22 mouse cellular contexts compared by ENCODE assay signal in genomic region chr6:131364353-131364752, GRCm38 (mm10). TPM values are rescaled to one million over a fixed set of nuclear protein-coding genes. Genes with fewer than 3 reads are reported as not detected.
A peak's percentile ranks its signal among the peaks of the same experiment; 100 is the strongest.
DNase-seq lines count a peak whose midpoint lies in the region; ATAC-seq and TF ChIP-seq lines count a peak whose summit lies in the region.
"Had no signal": no experiment of that assay in that cellular context is flagged by ENCODE, and none has a peak within 500 bp of the region (broad histone marks: within the 10 kb centered on the region; RNA-seq: fewer than 3 reads in every experiment).

No protein-coding gene starts in this region.

- H3K9me3 ChIP-seq in liver, embryonic 14.5 days (ENCODE audit: control insufficient read depth, low read length), result no peaks in the 10 kb centered on the region
- H3K9me3 ChIP-seq in hindbrain, embryonic 14.5 days (ENCODE audit: control insufficient read depth, low read length), result no peaks in the 10 kb centered on the region
- H3K9me3 ChIP-seq in lung, postnatal 0 days (ENCODE audit: low read length), result no peaks in the 10 kb centered on the region
- H3K9me3 ChIP-seq: embryonic facial prominence, embryonic 10.5 days; forebrain, embryonic 12.5 days; limb, embryonic 13.5 days; midbrain, embryonic 10.5 days had no signal

- no peak for TF ChIP-seq CTCF in liver, embryonic 14.5 days (IDR thresholded peaks at IDR 0.05; ENCODE audit: low read depth)
- TF ChIP-seq CTCF in lung, postnatal 0 days (IDR thresholded peaks at IDR 0.05), result no peak
- no peak for TF ChIP-seq CTCF in left cerebral cortex, adult 2 months (IDR thresholded peaks at IDR 0.05)

- H3K27me3 ChIP-seq in liver, embryonic 14.5 days (ENCODE audit: control insufficient read depth, insufficient read depth, low read length), result no peaks in the 10 kb centered on the region
- H3K27me3 ChIP-seq in hindbrain, embryonic 14.5 days (ENCODE audit: control insufficient read depth, insufficient read depth, low read length), result no peaks in the 10 kb centered on the region
- no peaks in the 10 kb centered on the region for H3K27me3 ChIP-seq in lung, postnatal 0 days (replicated peaks; ENCODE audit: insufficient read depth, low read length)
- H3K27me3 ChIP-seq: CH12.LX; forebrain, embryonic 12.5 days; limb, embryonic 13.5 days had no signal

- peaks cover 58% of the 10 kb centered on the region for H3K36me3 ChIP-seq in liver, embryonic 14.5 days (replicated peaks; ENCODE audit: control insufficient read depth, insufficient read depth, low read depth)
- peaks cover 41% of the 10 kb centered on the region for H3K36me3 ChIP-seq in hindbrain, embryonic 14.5 days (replicated peaks; ENCODE audit: control insufficient read depth, insufficient read depth)
- peaks cover 32% of the 10 kb centered on the region; the same call in 1 of the 2 replicates for H3K36me3 ChIP-seq in lung, postnatal 0 days (ENCODE audit: insufficient read depth, low read length)

- H3K27ac ChIP-seq in liver, embryonic 14.5 days, result peak overlapping the region; percentile 77
- H3K27ac ChIP-seq in hindbrain, embryonic 14.5 days, result no peak overlapping the region
- no peak overlapping the region for H3K27ac ChIP-seq in lung, postnatal 0 days (ENCODE audit: low read length)
- no peak overlapping the region for H3K27ac ChIP-seq in left cerebral cortex, adult 2 months
- H3K27ac ChIP-seq: embryonic facial prominence, embryonic 10.5 days; forebrain, embryonic 12.5 days; limb, embryonic 13.5 days; midbrain, embryonic 10.5 days had no signal

- peak; percentile 73 for TF ChIP-seq EP300 in liver, embryonic 14.5 days (IDR thresholded peaks at IDR 0.05; ENCODE audit: low read depth)
- no peak for TF ChIP-seq EP300 in lung, postnatal 0 days (IDR thresholded peaks at IDR 0.05)

- 18% methylated on average over 2 of the region's 2 CpGs for WGBS in liver, embryonic 14.5 days (ENCODE audit: insufficient replicate concordance)
- WGBS in hindbrain, embryonic 14.5 days, result 97% methylated on average over 2 of the region's 2 CpGs
- 94% methylated on average over 2 of the region's 2 CpGs for WGBS in lung, postnatal 0 days

- peak overlapping the region; percentile 46; the same call in 1 of the 2 replicates for H3K9ac ChIP-seq in liver, embryonic 14.5 days (replicated peaks)
- H3K9ac ChIP-seq in hindbrain, embryonic 14.5 days, result no peak overlapping the region
- H3K9ac ChIP-seq in lung, postnatal 0 days (replicated peaks; ENCODE audit: low read depth), result no peak overlapping the region
- H3K9ac ChIP-seq: forebrain, embryonic 12.5 days; limb, embryonic 13.5 days; lung, embryonic 14.5 days had no signal

- H3K4me1 ChIP-seq in liver, embryonic 14.5 days (replicated peaks; ENCODE audit: control insufficient read depth in 2 of 2, insufficient read depth in 2 of 2, low read length in 1 of 2), result peaks cover 15 to 30% of the 10 kb centered on the region in 2 experiments
- H3K4me1 ChIP-seq in hindbrain, embryonic 14.5 days (replicated peaks; ENCODE audit: control insufficient read depth, insufficient read depth, low read length), result no peaks in the 10 kb centered on the region
- H3K4me1 ChIP-seq in lung, postnatal 0 days (ENCODE audit: insufficient read depth, low read depth, low read length), result no peaks in the 10 kb centered on the region
- H3K4me1 ChIP-seq: embryonic facial prominence, embryonic 10.5 days; forebrain, embryonic 12.5 days; limb, embryonic 13.5 days; midbrain, embryonic 10.5 days had no signal

- DNase-seq in c-Kit-positive CD71-positive TER-119-negative erythroid progenitor cells, embryonic 14.5 days (ENCODE audit: low read depth), result peak; percentile 61
- DNase-seq in liver, embryonic 14.5 days (ENCODE audit: low read depth in 3 of 3, low spot score in 3 of 3), result peak; percentile 43 to 59 (median 58)
- no peak for DNase-seq in hindbrain, embryonic 14.5 days (ENCODE audit: low spot score)
- DNase-seq in lung, postnatal 0 days (ENCODE audit: low spot score), result no peak
- DNase-seq in heart, adult 9 months (ENCODE audit: low spot score in 2 of 2), result no peak
- no peak for DNase-seq in left cerebral cortex, adult 2 months (ENCODE audit: extremely low spot score in 1 of 2, low spot score in 2 of 2)
- DNase-seq: adrenal gland, postnatal 10 days; B cell, adult 2 months; cerebellum, adult 9-10 months; kidney, adult 11 months; kidney, postnatal 4 days; lung, embryonic 14.5 days; lung, postnatal 36 days; thymus, postnatal 14 days had no signal

- peak; percentile 81 for ATAC-seq in erythroid progenitor cell, adult 5-6 weeks (replicated peaks; ENCODE audit: low FRiP score, poor library complexity, severe bottlenecking)
- peak; percentile 70 for ATAC-seq in liver, embryonic 14.5 days (ENCODE audit: insufficient read depth)
- no peak for ATAC-seq in hindbrain, embryonic 14.5 days (ENCODE audit: low FRiP score)
- ATAC-seq in lung, postnatal 0 days, result no peak
- ATAC-seq: activated CD4-positive, CD25-positive, alpha-beta regulatory T cell, adult 4 months had no signal

- no peak overlapping the region for H3K4me3 ChIP-seq in liver, embryonic 14.5 days (ENCODE audit: insufficient read depth in 1 of 2, low read depth in 2 of 2, low read length in 2 of 2)
- H3K4me3 ChIP-seq in hindbrain, embryonic 14.5 days (replicated peaks; ENCODE audit: low read length), result no peak overlapping the region
- H3K4me3 ChIP-seq in lung, postnatal 0 days (ENCODE audit: low read depth, low read length), result no peak overlapping the region
- no peak overlapping the region for H3K4me3 ChIP-seq in left cerebral cortex, adult 2 months
- H3K4me3 ChIP-seq: embryonic facial prominence, embryonic 10.5 days; forebrain, embryonic 12.5 days; limb, embryonic 13.5 days; midbrain, embryonic 10.5 days had no signal

- H3K4me2 ChIP-seq in liver, embryonic 14.5 days (ENCODE audit: low read depth), result peak overlapping the region; percentile 26; the same call in 1 of the 2 replicates
- no peak overlapping the region for H3K4me2 ChIP-seq in hindbrain, embryonic 14.5 days (replicated peaks)
- H3K4me2 ChIP-seq in lung, postnatal 0 days (replicated peaks; ENCODE audit: low read depth, low read length), result no peak overlapping the region
- H3K4me2 ChIP-seq: forebrain, embryonic 12.5 days; heart, embryonic 11.5 days; limb, embryonic 13.5 days; lung, embryonic 14.5 days had no signal

- intact Hi-C loops in left cerebral cortex, adult 2 months (cut with DNase I), result no loop called here

RNA-seq across cellular contexts. Expression of gene Styk1, which starts 11.0 kb away (rescaled TPM):
- not detected in 2 replicates for total RNA-seq in erythroid progenitor cell, adult 5-6 weeks (2015; ENCODE audit: low replicate concordance)
- total RNA-seq in erythroid progenitor cell, adult 5-6 weeks (2017; ENCODE audit: low replicate concordance), result 1.9 TPM in 1 of 2 replicates, not detected in the other
- polyA plus RNA-seq in liver, embryonic 14.5 days (2012; rRNA removed), result 0.32 and 0.47 TPM in 2 replicates
- 0.65 and 0.72 TPM in 2 replicates for polyA plus RNA-seq in liver, embryonic 14.5 days (2014; fragmentation: Nextera tagmentation; extraction: Ambion mirVana)
- polyA plus RNA-seq in hindbrain, embryonic 14.5 days (2014; fragmentation: Nextera tagmentation; extraction: Ambion mirVana), result 4.3 and 4.9 TPM in 2 replicates
- polyA plus RNA-seq in lung, postnatal 0 days (2015; fragmentation: Nextera tagmentation; extraction: Ambion mirVana), result 0.45 and 0.51 TPM in 2 replicates
- total RNA-seq in left cerebral cortex, adult 2 months (2021), result under 1 TPM; 0.65 to 0.81 TPM
- total RNA-seq: CH12.LX had no signal
- polyA plus RNA-seq: activated CD4-positive, CD25-positive, alpha-beta regulatory T cell, adult 4 months had no signal

RNA-seq across cellular contexts. Expression of gene Ybx3, which starts 23.9 kb away (rescaled TPM):
- total RNA-seq in erythroid progenitor cell, adult 5-6 weeks (2015; ENCODE audit: low replicate concordance), result 426 and 461 TPM in 2 replicates
- total RNA-seq in erythroid progenitor cell, adult 5-6 weeks (2017; ENCODE audit: low replicate concordance), result 493 and 501 TPM in 2 replicates
- 98.1 and 214 TPM in 2 replicates for polyA plus RNA-seq in liver, embryonic 14.5 days (2012; rRNA removed)
- 74.6 and 80.7 TPM in 2 replicates for polyA plus RNA-seq in liver, embryonic 14.5 days (2014; fragmentation: Nextera tagmentation; extraction: Ambion mirVana)
- polyA plus RNA-seq in hindbrain, embryonic 14.5 days (2014; fragmentation: Nextera tagmentation; extraction: Ambion mirVana), result 30.6 and 33.4 TPM in 2 replicates
- 41.1 and 44.1 TPM in 2 replicates for polyA plus RNA-seq in lung, postnatal 0 days (2015; fragmentation: Nextera tagmentation; extraction: Ambion mirVana)
- 10 to 100 TPM; 43.5 to 47.6 TPM for total RNA-seq in left cerebral cortex, adult 2 months (2021)

Comparison
In these comparisons a context has a peak if more than half of its experiments do, and no peak if none do; other contexts are left out.
1. DNase-seq: peak in c-Kit-positive CD71-positive TER-119-negative erythroid progenitor cells, embryonic 14.5 days (single experiment) and liver, embryonic 14.5 days (3 of 3); none in hindbrain, embryonic 14.5 days (single experiment), lung, postnatal 0 days (single experiment), heart, adult 9 months (0 of 2) and left cerebral cortex, adult 2 months (0 of 2).
2. ATAC-seq: peak in erythroid progenitor cell, adult 5-6 weeks (single experiment) and liver, embryonic 14.5 days (single experiment); none in hindbrain, embryonic 14.5 days (single experiment) and lung, postnatal 0 days (single experiment).